Mouse (Mus musculus) hindbrain, postnatal 0 days (tissue): ENCODE results near the gene Coil. TPM values are rescaled to one million over a fixed set of nuclear protein-coding genes. Genes with fewer than 3 reads are reported as not detected.

Experiments used
- ATAC-seq: fragments of 200-750 bp; cut with Nextera tagmentation; 2 replicates; pipeline ENCODE4 v1.8.0; 2017; ENCODE audit warnings: mild to moderate bottlenecking, moderate TSS enrichment, moderate library complexity
- DNase-seq: peaks from one replicate; pipeline ENCODE4 v3.0.0-alpha.2; 2015; ENCODE audit warnings: low spot score
- H3K27ac ChIP-seq: fragments of 300-500 bp; sonication (generic); 2 replicates; pipeline ENCODE4 v1.5.1; 2014; ENCODE audit warnings: mild to moderate bottlenecking
- H3K27me3 ChIP-seq: fragments of 300-500 bp; sonication (generic); 2 replicates; pipeline ENCODE4 v1.6.1; 2014; ENCODE audit warnings: low read length, mixed read lengths; ENCODE audit not compliant: insufficient read depth
- H3K36me3 ChIP-seq: fragments of 300-500 bp; sonication (generic); 2 replicates; pipeline ENCODE4 v1.6.1; 2014; ENCODE audit warnings: low read length, mixed read lengths; ENCODE audit not compliant: insufficient read depth
- H3K4me1 ChIP-seq: fragments of 300-500 bp; sonication (generic); 2 replicates; pipeline ENCODE4 v1.6.1; 2014; ENCODE audit warnings: antibody characterized with exemption, low read length, mixed read lengths; ENCODE audit not compliant: insufficient read depth
- H3K4me2 ChIP-seq: fragments of 300-500 bp; sonication (generic); 2 replicates; pipeline ENCODE4 v1.6.1; 2014; ENCODE audit warnings: low read depth, mild to moderate bottlenecking, low read length, moderate library complexity, mixed read lengths
- H3K4me3 ChIP-seq: fragments of 300-500 bp; sonication (generic); 2 replicates; pipeline ENCODE4 v1.5.1; 2014; ENCODE audit warnings: low read length
- H3K9ac ChIP-seq: fragments of 300-500 bp; sonication (generic); replicated peaks from 2 replicates; pipeline ENCODE4 v1.6.1; 2014; ENCODE audit warnings: mild to moderate bottlenecking, low read length, moderate library complexity, mixed read lengths
- H3K9me3 ChIP-seq: fragments of 300-500 bp; sonication (generic); 2 replicates; pipeline ENCODE4 v1.6.1; 2016; ENCODE audit warnings: low read length, mixed read lengths
- CTCF ChIP-seq: IDR thresholded peaks from 2 replicates; pipeline ENCODE4 v1.5.1; 2016; ENCODE audit warnings: antibody characterized with exemption, control low read depth, low read depth
- WGBS: fragments of 180-500 bp; shearing (Covaris S2); extraction: QIAGEN DNeasy Blood & Tissue Kit; methylation state at CpG from one replicate; pipeline ENCODE4 v1.1.7; 2014; 5-methylcytosine and 5-hydroxymethylcytosine counted together
- polyA plus RNA-seq: library from polyadenylated mRNA; unstranded; fragments of >200 nt; fragmentation: Nextera tagmentation; extraction: Ambion mirVana; gene quantifications from 2 replicates; pipeline ENCODE4 v1.2.1, GENCODE M21; 2015
- total RNA-seq: library from RNA; depleted of rRNA; stranded (reverse); fragments of >200 nt; gene quantifications from 2 replicates; pipeline ENCODE4 v1.2.3, GENCODE M21; 2014

The Coil gene
- total and polyA plus RNA-seq, 2 experiments from 2014 or later = 24.7 to 29.0 TPM

- H3K9ac ChIP-seq = no peak overlapping the region
- DNase-seq = no peak
- ATAC-seq = no peak
- H3K4me1 ChIP-seq = peaks cover 7% of the 10 kb centered on the region; the same call in 1 of the 2 replicates
- H3K36me3 ChIP-seq = peaks cover 9% of the 10 kb centered on the region
- H3K27ac ChIP-seq = no peak overlapping the region
- no peak overlapping the region for H3K4me3 ChIP-seq
- 89% methylated on average over 13 of the region's 13 CpGs for WGBS
- TF ChIP-seq CTCF = no peak
- no peaks in the 10 kb centered on the region for H3K27me3 ChIP-seq
- no peak overlapping the region for H3K4me2 ChIP-seq
- H3K9me3 ChIP-seq = no peaks in the 10 kb centered on the region
Measured at GRCm38 (mm10) chr11:88950640-88951250, 19.3 kb upstream of the Coil start.

GRCm38 (mm10) chr11:88951576-88951975 is 18.5 kb upstream of the Coil start:
- no peak overlapping the region for H3K4me3 ChIP-seq
- 98% methylated on average over 2 of the region's 2 CpGs for WGBS
- H3K4me1 ChIP-seq = peaks cover 7% of the 10 kb centered on the region; the same call in 1 of the 2 replicates
- no peak overlapping the region for H3K9ac ChIP-seq
- ATAC-seq (no peak), DNase-seq (no peak)
- H3K4me2 ChIP-seq = no peak overlapping the region
- H3K27me3 ChIP-seq = no peaks in the 10 kb centered on the region
- peaks cover 5% of the 10 kb centered on the region for H3K36me3 ChIP-seq
- no peaks in the 10 kb centered on the region for H3K9me3 ChIP-seq
- H3K27ac ChIP-seq = no peak overlapping the region
- no peak for TF ChIP-seq CTCF

- WGBS = 94% methylated on average over 5 of the region's 5 CpGs
- H3K9me3 ChIP-seq = no peaks in the 10 kb centered on the region
- no peak overlapping the region for H3K4me2 ChIP-seq
- peaks cover 5% of the 10 kb centered on the region for H3K36me3 ChIP-seq
- no peak overlapping the region for H3K9ac ChIP-seq
- DNase-seq (no peak), ATAC-seq (no peak)
- no peak overlapping the region for H3K27ac ChIP-seq
- TF ChIP-seq CTCF = no peak
- no peak overlapping the region for H3K4me3 ChIP-seq
- no peaks in the 10 kb centered on the region for H3K27me3 ChIP-seq
- H3K4me1 ChIP-seq = peaks cover 7% of the 10 kb centered on the region; the same call in 1 of the 2 replicates
Measured at GRCm38 (mm10) chr11:88952117-88952516, 17.9 kb upstream of the Coil start.

GRCm38 (mm10) chr11:88953582-88953981 is 16.5 kb upstream of the Coil start:
- DNase-seq = no peak
- no peaks in the 10 kb centered on the region for H3K9me3 ChIP-seq
- no peak overlapping the region for H3K27ac ChIP-seq
- 0 out of 2 replicates have a peak overlapping the region, but pooled peaks have one; percentile 5 for H3K4me2 ChIP-seq
- TF ChIP-seq CTCF = no peak
- H3K27me3 ChIP-seq = no peaks in the 10 kb centered on the region
- H3K9ac ChIP-seq = no peak overlapping the region
- no peak for ATAC-seq
- WGBS = 93% methylated on average over 3 of the region's 3 CpGs
- no peak overlapping the region for H3K4me3 ChIP-seq
- peaks cover 7% of the 10 kb centered on the region; the same call in 1 of the 2 replicates for H3K4me1 ChIP-seq
- peaks cover 5% of the 10 kb centered on the region for H3K36me3 ChIP-seq

GRCm38 (mm10) chr11:88954803-88955202 is 15.2 kb upstream of the Coil start:
- H3K4me3 ChIP-seq = peak overlapping the region; percentile 50
- H3K9ac ChIP-seq = peak overlapping the region; percentile 59
- H3K27me3 ChIP-seq = no peaks in the 10 kb centered on the region
- WGBS = 0% methylated on average over 4 of the region's 4 CpGs
- no peaks in the 10 kb centered on the region for H3K9me3 ChIP-seq
- peaks cover 7% of the 10 kb centered on the region; the same call in 1 of the 2 replicates for H3K4me1 ChIP-seq
- peak overlapping the region; percentile 64 for H3K27ac ChIP-seq
- ATAC-seq (peak; percentile 46; the same call in 1 of the 2 replicates), DNase-seq (peak; percentile 58)
- TF ChIP-seq CTCF = no peak
- peaks cover 5% of the 10 kb centered on the region for H3K36me3 ChIP-seq
- peak overlapping the region; percentile 68 for H3K4me2 ChIP-seq

- Histone ChIP-seq H3K4me3 (peak within 1 kb of the TSS; percentile 50), H3K9ac (peak within 1 kb of the TSS; percentile 59), H3K4me1 (peaks cover 7% of the 10 kb centered on the region; the same call in 1 of the 2 replicates), H3K27ac (peak within 1 kb of the TSS; percentile 64), H3K27me3 (no peaks in the 10 kb centered on the region), H3K4me2 (peak within 1 kb of the TSS; percentile 68), H3K36me3 (peaks cover 5% of the 10 kb centered on the region), H3K9me3 (no peaks in the 10 kb centered on the region)
- ATAC-seq (peak; percentile 98), DNase-seq (peak; percentile 97)
- peak; percentile 86 for TF ChIP-seq CTCF
- 6% methylated on average over 34 of the region's 34 CpGs for WGBS
Measured at GRCm38 (mm10) chr11:88955217-88955969, 14.7 kb upstream of the Coil start, which contains the start of gene Scpep1. Gene Scpep1 (minus strand): TSS chr11:88955465.
